Mouse (Mus musculus) urinary bladder, postnatal 36 days (tissue): ENCODE results near the gene Slc25a14.

ENCODE experiments used
- DNase-seq, 2 experiments: peaks; one replicate each; pipeline ENCODE4 v3.0.0; 2022; ENCODE audit warnings: low spot score in 2 of 2, mixed read lengths in 1 of 2

Slc25a14 gene

DNA sequence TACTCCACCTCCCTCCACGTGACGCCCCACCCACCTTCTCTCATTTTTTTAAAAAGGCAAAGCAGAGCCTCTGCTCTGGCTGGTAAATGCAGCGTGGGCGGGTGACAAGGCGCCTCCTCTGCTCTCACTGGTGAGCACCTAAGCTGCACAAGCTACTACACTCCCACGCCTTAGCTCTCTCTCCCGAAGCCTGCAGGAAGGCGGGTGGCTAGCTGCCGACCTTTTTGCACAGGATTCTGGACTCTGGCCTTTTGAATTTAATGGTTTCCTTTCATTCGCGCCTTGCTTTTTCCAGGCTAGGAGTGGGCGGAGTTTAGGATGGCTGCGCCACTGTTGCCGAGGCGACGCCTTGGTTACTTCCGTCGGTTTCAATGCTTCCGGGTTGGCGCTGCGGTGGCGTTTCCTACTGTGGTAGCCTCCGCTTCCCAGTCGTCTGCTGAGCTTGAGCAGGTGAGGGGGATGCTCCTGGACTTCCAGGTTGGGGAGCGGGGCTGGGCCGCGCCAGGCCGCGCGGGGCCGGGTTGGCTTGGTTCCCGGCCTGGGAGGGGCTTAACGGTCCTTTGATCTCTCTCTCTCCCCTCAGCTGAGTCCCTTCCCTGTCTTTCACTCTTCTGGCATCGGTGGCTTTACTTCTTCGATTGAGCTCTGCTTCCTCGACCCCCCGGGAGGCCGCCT lies at the start of gene Slc25a14:
TSS of gene Slc25a14 (plus strand) at position 35 of the 675 bp plus-strand sequence.
- peak; percentile 65 to 71 for DNase-seq

DNA sequence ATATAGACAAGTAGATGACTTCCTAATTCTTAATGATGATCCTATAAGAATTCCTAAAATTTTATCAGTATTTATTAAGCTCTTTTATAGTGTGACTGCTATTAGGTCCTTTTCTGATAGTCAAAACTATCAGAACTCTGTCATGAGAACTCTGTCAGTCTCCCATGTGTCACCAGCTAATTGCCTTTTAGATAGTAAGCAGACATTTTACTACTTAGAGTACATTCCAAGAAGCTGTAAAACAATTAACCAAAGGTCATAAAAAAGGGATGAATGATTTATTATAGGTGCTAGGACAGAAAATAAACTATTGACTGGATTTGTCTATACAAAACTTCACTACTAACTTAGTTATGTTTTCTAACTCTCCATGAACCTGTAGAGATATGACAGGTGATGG lies 39.9 kb upstream of the Slc25a14 start:
- DNase-seq = no peak

DNA sequence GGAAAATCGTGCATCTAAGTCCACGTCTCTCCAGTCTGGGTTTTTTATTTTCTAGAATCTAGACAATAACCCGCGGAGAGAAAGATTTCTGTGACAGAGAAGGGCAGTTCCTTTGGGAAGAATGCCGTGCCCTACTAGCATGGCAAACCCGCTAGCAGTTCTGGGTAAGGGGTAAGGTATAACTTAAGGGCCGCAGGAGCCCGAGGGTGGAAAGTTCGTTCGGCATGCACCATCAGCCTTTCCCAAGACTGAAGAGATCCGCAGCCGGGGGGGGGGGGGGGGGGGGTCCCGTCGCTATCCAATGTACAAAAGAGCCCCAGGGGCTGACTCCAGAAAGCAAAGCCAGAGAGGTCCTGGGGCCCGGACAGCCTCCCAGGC lies 29.5 kb upstream of the Slc25a14 start:
- DNase-seq = no peak

DNA sequence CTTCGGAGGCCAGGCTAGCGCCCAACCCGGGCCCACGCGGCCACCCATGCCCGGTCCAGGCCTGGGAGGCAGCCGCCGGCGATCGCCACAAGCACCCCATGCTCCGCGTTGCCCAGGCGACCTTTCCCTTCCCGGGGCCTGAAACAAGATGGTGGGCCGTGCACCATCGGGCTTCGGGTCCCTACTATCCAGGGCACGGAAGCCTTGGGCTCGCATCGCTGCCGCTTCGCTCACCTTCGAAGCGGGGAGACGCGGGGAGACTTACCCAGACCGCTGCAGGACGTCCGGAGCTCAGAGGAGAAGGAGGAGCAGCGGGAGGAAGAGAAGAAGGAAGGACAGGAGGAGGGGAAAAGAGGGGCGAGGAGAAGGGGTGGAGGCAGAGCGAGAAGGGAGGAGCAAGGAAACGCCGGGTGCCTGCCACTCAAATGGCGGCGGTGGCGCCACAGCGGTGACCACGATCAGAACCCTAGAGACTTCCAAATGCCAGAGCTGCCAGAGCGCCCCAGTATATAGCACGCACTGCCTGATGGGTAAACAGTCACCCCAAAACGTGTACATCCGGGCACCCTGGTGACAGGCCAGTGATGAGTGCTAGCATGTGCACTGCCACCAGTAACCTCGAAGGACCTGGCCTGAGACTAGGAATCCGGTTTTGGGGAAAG lies 29.0 kb upstream of the Slc25a14 start, which contains the start of gene Zfp280c:
TSS of gene Zfp280c (minus strand) at position 406 of the 662 bp plus-strand sequence.
- peak; percentile 39 to 63 for DNase-seq

DNA sequence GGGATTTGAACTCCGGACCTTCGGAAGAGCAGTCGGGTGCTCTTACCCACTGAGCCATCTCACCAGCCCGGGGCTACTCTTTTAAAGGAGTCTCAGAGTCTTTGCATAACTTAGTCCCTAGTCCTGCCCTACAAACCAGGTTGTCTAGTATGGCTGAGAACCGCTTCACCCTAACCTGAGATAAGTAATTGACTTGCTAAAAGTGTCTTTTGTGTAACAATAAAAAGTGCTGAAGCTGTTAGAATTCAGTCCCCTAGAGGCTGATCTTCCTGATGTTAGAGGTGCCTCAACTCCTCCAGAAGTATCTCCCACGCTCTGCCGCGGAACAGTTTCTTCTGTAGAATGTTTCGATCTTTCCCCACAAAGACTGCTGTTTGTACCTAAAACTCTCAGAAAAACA lies 27.2 kb upstream of the Slc25a14 start:
- DNase-seq = no peak

DNA sequence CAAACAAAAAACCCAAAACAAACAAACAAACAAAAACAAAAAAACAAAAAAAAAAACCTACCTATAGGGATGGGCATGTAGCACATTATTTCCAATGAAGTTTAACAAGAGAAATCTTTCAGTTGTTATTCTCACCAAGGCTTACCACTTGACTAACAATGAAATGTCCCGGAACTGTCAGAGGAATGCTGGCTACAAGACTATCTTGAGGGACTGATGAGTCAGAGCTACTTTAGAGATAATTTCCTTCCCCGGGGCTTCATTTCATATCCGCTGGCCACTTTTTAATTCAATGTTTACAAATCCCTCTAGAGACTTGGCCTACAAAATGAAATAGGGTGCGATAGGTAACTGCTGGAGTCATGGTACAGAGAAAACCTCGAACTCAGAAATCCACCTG lies 26.3 kb upstream of the Slc25a14 start:
- no peak for DNase-seq

DNA sequence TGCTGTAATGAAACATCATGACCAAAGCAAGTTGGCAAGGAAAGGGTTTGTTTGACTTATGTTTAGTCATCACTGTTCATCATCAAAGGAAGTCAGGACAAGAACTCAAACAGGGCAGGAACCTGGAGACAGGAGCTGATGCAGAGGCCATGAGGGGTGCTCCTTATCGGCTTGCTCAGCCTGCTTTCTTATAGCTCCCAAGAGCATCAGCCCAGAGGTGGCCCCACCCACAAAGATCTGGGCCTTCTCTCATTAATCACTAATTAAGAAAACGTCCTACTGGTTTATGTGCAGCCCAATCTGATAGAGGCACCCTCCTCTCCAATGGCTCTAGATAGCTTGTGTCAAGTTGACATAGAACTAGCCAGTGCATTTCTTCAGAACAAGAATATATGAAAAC lies 18.3 kb upstream of the Slc25a14 start:
- no peak for DNase-seq

DNA sequence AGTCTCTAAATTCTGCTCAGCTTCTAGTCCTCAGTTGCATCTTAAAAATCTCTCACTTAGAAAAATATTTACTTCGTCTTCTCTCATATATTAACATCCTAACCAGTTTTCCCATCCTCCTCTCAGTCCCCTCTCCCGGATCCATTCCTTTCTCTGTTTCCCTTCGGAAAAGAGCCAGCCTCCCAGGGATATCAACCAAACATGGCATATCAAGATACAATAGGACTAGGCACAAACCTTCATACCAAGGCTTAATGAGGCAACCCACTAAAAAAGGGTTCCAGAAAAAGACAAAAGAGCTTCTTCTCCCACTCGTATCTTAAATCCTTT lies 199 bp upstream of the Slc25a14 start:
- no peak for DNase-seq

DNA sequence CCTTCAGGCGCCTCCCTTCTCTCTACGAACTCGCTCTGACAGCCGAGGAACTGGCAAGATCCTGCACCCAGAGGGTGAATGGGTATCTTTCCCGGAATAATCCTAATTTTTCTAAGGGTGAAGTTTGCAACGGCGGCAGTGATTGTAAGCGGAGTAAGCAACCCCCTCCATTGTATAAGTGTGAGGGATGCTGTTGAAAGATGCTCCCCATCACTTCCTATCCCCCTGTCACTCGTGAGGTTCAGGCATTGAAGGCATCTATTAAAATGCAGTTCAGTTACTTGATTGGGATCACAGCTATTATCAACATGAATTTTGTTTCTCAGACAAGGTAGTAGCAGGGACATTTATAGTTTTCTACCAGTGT lies 824 bp downstream of the Slc25a14 start:
- DNase-seq = no peak

DNA sequence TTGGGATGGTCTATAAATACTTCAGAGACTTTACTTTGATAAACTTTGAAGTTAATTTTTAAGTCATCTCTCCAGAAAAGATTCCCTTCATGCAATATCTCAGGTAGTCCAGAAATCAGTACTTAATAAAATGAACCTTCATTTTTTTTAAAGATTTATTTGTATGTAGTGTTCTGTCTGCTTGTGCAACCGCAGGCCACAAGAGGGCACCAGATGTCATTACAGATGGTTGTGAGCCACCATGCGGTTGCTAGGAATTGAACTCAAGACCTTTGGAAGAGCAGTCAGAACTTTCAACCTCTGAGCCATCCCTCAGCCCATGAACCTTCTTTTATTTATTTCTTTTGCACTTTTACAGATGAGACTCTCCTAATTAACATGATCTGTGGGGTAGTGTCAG lies 13.8 kb downstream of the Slc25a14 start:
- DNase-seq = no peak

DNA sequence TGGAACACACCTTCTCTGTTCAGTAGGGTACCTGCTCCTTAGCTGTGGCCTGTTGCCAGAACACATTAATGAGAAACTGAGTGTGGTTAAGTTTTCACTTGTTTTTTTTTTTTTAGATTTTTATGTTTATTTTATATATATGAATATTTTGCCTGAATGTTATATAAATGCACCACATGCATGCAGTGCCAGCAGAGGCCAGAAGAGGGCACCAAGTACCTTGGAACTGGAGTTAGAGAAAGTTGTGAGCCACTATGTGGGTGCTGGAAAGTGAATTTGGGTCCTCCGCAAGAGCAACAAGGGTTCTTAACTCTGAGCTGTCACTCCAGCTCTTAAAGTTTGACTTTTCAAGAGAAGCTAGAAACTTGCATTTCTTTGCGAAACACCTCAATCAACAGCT lies 20.9 kb downstream of the Slc25a14 start:
- DNase-seq = peak in 1 of 2 experiments; percentile 14

DNA sequence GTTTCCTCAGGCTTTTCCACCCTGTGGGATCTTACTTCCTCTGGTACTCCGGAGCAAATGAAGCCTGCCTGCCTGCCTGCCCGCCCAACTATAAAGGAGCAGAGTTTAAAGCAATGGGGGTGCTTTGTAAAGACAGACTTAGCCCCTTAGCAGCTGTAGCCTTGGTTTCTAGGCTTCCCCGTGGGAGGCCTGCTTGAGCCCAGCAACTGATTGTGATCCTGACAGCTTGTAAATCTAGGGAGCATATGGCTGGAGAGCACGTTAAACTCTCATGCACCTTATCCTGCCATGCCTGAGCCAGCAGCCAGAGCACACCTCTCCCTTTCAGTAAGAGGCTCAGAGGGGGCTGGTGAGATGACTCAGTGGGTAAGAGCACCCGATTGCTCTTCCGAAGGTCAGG lies 43.6 kb downstream of the Slc25a14 start:
- DNase-seq = no peak

DNA sequence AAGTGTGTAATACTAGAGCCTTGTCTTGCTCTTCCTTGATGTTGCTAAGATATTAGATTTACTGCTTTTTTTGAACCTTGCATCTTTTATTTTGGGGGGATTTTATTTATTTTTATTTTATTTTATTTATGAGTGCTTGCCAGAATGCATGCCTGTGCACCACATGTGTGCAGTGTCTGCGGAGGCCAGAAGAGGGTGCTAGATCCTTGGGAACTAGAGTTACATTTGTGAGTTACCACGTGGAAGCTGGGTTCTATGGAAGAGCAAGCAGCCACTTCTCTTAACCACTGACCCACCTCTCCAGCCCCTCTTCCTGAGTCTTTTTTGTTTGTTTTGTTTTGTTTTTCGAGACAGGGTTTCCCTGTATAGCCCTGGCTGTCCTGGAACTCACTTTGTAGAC lies 46.4 kb downstream of the Slc25a14 start:
- no peak for DNase-seq

DNA sequence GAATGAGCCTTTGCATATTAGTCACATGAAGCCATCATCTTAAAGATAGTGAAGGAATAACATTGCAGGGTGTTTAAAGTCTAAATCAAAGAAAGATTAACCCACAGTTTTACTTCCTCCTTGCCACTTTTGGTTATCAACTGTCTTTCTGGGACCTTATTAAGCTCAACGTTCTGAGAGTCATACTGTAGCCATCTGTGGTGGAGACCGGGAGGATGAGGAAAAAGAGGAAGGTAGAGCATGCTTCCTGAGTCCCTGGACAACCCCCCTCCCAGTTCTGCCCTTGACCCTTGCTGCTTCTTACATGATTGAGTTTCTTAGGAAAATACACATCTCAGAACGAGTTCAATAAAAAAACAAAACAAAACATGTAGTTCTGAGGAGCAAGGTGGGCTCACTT lies 48.5 kb downstream of the Slc25a14 start:
- DNase-seq = no peak

DNA sequence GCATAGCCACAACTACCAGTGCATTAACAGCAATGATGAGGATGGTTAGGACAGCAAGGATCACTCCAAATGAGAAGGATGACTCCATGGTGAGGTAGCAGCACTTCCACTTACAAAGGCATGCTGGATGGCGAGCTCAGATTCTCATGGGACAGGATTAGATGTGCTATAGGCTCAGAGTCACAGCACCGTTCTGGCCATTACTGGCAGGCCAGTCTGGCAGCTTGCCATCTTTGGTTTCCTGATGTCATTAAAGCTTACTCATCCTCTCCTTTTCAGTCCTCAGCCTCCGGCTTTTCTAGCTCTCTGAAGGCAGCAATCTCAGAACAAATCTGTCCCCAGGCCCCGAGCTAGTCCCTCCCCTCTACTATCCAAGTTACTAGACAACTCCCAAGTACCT lies 51.0 kb downstream of the Slc25a14 start, which contains the start of gene Gpr119:
TSS of gene Gpr119 (minus strand) at position 308 of the 400 bp plus-strand sequence.
- no peak for DNase-seq

DNA sequence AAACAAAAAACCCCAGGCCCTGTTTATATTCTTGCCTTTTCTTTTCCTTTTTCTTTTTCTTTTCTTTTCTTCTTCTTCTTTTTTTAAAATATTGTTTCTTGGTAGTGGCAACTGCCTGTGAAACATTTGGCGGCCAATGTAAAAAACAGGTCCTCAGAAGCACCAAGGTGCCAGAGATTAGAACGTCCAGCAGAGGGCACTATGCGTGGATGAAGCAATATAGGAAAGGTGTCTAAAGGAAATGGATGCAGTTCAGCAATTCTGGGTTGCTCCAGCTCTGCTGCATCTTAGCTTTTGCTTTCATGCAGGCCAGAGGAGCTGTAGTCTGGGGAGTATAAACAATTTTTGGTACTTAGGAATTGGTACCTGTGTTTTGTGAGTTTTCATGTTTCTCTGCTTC lies 60.2 kb downstream of the Slc25a14 start:
- peak; percentile 10 to 21 for DNase-seq

DNA sequence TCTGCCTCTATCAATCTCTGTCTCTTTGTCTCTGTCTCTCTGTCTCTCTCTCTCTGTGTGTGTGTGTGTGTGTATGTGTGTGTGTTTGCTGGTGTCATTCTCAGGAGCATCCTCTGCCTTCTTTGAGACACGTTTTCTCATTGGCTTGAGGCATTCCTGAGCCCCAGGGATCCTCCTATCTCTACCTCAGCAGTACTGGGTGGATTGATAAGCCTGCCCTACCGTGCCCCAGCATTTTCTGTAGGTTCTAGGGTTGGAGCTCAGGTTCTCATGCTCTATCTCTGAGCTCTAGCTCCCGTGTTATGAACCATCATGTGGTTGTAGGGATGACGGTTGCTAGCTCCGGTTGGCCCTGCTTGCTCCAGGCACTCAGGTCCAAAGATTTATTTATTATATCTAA lies 60.6 kb downstream of the Slc25a14 start:
- no peak for DNase-seq

DNA sequence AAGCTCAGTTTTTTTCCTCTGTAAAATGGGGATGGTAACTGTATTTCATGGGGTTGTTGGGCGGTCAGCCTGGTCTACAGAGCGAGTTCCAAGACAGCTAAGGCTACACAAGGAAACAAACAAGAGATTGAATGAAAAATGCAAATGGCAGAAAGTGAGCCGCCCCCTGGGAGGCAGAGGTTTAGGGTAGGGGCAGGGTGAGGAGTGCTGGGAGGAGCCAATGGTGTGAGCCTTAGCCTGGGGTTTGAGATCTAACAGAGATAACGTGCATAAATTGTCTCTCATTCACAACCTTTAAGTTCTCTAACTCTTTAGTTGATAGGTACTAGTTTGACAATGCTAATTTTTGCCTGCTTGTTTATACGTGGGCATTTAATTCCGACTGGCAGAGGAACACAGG lies 71.2 kb downstream of the Slc25a14 start:
- DNase-seq = no peak

DNA sequence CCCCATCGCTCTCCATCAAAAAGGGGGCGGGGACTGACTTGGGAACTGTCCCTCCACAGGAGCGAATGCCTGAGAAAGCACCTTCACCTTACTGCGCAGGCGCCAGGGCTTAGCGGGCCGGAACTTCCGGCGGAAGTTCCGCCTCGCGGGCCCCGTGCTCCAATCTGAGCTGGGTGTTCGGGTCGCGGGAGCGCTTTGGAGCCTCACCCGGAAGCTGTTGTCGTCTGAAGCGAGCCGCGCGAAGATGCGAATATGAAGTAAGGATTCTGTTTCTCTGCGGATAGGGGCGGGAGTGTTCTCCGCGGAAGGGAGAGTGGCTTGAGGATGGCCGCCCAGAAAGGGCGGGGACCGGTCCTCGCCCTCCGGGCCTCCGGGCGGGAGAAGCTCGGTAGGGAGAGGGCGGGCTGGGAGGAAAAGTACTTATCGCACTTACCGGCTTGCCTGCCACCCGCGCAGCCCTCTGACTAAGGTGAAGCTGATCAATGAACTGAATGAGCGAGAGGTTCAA lies 71.7 kb downstream of the Slc25a14 start, which contains the start of gene Rbmx2:
TSS of gene Rbmx2 (plus strand) at position 141 of the 508 bp plus-strand sequence.
- DNase-seq = peak; percentile 71 to 87

DNA sequence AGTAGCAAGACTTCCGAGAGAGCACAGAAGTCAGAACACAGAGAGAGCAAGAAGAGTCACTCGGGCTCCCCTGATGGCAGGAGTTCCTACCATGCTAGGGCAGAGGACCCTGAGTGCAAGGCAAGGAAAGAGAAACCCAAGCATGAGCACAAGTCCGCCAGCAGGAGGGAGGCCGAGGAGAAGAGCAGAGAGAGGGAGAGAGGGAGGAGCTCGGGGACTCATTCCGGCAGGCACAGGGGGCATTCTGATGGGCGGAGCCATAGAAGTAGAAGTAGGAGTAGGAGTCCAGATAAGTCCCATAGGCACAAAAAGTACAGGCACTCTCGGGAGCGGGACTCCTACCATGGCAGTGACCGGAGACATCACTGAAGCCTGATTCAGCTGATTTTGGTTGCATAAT lies 86.5 kb downstream of the Slc25a14 start:
- DNase-seq = no peak
